Mouse (Mus musculus) fibroblast of lung, adult 2 months (primary cell): Measurements from ENCODE around the gene Htr2a.

Experiments
- DNase-seq: peaks from one replicate; pipeline ENCODE4 v3.0.0-alpha.2; 2011; ENCODE audit warnings: low read depth

Htr2a gene

DNA sequence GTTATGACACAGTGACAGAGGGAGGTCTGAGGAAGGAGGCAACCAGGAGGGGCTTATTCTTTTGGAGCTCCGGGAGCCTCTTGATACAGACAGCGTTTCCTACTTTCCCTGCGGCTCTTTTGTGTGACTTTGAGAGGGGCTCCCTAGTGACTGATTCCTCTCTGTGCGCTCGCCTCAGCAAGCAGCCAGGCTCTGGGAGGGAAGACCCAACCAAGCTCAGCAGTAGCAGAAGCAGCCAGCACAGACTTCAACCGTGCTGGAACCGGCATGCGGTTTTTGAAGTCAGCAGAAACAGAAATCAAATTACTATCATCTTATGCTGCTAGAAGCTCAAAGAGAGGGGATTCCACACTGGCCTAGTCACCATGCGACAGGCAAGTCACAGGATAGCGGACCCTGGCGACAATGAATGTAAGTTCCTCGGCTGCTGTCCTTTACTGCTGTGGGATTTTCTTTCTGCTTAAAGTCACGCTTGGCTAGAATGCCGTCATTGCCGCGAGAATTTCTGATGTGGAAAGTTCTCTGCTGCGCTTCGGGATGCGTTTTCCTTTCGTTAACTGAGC, at the start of gene Htr2a:
Gene Htr2a, plus strand, starts transcription at position 22 of the 563 bp plus-strand sequence.
- no peak for DNase-seq

DNA sequence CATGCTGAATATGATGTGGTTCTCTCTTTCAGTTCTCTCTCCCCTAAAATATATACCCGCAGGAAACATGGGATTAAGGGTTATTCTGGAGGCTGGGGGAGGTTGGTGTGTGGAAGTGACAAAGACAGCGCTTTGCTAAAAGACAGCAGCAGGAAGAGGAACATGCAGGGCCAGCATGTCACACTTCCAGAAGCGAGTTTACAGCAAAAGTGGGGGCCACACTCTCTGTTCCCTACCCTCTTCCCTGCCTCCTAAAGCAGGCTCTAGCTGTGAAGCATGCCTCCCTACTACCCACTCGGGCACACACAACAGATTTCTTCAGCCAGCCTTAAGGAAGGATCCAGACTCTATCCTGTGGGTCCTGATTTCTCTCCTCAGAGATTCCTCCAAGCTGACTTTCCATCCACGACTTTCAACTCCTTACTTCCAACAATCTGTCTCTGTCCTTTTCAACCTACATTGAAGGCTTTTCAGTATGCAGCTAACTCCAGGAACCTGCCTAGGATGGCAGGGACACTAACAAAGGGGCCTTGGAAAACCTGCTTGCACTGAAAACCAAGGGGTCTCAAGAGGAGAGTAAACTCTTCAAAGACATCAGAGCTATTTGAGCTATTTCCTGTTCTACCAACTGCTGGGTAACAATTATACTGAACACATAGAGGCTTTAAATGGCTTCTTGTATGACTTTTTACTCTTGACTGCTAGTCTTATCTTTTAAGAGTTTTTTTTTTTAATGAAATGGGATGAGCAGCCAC, 39.1 kb upstream of the Htr2a start:
- no peak for DNase-seq

DNA sequence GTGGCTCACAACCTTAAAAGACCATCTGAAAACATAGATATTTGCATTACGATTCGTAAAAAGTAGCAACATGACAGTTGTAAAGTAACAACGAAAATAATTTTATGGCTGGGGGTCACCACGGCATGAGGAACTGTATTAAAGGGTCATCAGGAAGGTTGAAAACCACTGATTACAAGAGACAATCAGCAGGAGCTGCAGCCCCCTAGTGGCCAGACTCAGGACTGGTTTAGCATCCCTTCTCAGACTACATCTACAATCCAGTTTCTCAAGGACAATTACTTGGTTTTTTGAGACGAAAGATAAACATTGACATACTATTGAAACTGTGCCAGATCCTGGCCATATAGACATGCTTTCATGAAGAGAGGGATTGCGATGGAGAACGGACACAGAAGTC, 38.1 kb upstream of the Htr2a start:
- peak; percentile 18 for DNase-seq

DNA sequence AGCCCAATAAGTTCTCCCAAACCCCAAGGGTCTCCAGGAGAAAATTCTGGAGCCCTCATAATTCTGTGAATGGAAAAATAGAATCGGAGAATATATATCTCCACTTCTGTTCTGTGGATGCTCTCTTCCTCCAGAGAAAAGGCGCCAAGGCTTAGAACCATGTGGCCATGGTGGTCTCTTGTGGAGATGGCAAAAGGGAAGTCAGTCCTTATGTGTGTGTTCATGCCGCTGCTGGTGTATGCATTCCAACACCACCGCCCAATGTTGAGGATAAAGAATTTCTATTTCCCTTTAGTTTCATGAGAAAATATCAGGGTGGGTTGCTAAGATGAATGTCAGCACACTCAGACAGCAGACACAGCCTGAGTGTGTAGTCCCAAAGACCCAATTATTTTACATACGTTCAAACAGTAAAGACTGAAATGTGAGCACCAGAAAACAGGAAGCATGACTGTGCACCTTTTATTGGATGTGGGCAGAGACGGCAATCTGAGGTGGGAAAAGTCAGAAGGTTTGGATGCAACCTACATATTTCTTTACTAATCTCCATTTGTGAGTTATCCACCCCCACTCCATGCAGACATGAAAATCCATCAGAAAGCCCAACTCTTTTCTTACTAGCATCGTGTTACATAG, 37.4 kb upstream of the Htr2a start:
- no peak for DNase-seq

DNA sequence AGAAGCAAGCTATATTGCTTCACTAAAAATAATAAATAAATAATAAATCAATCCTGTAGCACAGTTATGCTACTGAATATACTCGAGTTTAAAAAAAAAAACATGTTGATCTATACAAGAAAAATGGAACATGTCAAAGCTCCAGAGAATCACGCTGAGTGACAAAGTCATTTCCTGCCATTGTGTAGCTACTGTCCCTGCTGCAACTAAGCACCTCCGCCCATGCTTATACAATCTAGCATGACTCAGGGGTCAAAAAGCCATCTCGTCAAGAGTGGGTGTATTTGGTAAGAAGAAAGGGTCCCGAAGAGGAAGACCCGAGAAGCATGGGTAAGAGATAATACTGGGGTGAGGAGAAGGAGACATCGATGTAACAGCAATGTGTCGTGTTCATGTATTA, 29.3 kb upstream of the Htr2a start:
- DNase-seq = no peak

DNA sequence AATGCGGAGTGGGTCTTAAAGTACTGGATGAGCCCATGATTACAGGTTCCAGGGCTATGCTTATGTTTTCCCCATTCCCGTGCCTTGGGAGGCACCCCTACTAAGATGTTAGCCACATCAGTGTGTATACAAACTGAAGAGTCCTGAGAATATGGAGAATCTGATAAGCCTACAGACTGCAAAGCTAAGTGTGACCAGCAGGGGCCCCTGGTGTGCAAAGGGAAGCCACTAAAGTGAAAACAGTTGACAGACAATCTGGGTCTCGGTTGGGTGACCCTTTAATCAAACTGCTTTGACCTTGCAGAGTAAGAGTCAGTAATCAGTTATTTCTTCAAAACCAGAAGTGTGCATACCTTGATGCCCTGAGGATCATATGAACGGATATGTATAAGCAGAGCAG, 21.8 kb upstream of the Htr2a start:
- DNase-seq = no peak

DNA sequence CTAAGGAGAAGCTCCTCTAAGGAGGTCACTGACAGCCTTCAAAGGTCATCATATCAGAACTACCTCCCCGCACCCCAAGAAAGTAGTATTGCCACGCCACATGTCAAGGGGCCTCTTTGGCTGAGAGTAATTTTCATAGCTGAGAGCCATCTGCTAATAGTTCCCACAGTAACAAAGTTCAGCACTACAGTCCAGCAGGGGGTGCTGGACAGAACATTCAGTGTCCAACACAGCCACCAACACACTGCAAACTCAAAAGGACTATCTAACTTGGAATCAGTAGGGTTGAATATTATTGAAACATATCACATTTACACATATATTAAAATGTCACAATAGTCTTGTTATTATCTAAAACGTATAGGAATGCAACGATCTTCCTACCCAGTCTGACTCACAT, 2.6 kb upstream of the Htr2a start:
- DNase-seq = no peak

DNA sequence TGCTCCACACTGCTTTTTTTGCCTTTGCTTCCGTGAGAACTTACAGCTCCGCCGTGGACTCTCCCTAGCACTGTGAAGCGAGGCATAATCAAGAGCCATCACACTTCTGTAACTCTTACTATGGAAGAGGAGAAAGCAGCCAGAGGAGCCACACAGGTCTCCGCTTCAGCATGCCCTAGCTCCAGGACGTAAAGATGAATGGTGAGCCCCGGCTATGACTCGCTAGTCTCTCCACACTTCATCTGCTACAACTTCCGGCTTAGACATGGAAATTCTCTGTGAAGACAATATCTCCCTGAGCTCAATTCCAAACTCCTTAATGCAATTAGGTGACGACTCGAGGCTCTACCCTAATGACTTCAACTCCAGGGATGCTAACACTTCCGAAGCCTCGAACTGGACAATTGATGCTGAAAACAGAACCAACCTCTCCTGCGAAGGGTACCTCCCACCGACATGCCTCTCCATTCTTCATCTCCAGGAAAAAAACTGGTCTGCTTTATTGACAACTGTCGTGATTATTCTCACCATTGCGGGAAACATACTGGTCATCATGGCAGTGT, 1.1 kb downstream of the Htr2a start:
- no peak for DNase-seq

DNA sequence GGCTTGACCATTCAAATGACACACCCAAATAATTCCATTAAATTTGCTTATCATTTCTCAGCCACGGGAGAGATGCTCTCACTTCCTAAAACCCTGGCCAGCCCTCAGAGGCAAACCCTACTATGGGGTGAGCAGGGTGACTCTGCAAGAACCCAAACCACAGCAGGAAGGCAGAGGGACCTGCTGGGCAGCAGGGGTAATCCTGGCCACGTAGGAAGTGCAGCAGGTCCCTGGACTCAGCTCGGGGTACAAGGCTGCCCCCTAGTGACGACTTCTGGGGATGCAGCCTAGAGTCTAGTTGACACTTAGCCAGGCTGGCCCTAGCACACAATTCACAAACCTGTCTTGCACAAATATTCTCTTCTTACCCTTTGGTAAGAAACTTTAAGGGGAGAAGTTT, 2.7 kb downstream of the Htr2a start:
- peak; percentile 61 for DNase-seq

DNA sequence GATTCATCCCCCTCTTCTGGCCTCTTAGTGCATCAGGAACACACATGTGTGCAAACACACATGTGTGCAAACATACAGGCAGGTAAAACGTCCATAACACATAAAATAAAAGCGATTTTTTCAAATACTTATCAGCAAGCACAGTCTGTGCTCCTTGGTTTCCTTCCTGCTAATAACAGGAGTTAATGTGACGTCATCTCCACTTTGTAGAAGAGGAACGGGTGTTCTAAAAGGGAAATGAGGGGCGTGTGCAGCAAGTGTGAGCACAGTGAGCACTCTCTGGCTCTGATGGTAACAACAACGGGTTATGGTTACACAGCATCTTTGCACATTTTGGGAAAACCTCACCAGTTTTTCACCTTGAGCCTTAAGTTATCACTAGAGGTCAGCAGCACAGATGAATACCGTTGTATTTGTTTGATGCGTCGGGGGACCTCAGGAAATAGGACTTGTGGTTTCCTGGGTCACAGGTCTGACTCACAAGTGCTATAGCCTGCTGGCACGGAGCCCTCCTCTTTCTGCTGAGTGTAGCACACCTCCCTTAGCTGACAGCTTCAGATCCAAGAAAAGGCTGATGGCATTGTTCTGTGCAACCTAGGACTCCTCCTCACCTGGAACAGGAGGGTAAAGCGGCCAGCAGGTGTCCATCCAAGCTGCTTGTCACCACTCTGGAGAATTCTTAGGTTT, 5.6 kb downstream of the Htr2a start:
- DNase-seq = no peak

DNA sequence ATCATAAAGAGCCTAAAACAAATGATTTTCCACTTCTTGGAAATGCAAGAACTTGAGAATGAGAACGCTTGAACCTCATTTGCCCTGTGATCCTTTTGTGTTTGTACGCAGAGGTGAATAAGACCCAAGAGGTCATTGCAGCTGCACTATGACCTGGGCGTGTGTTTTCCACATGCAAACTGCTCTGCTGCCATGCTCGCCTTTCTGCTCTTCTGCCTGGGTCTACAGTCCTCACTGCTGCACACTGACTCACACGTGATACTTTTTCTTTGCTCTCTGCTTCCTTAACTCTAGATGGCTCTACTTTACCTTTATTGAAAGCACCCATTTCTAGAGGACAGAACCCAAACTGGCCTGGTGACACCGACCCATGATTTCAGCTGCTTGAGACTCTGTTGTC, 9.4 kb downstream of the Htr2a start:
- no peak for DNase-seq

DNA sequence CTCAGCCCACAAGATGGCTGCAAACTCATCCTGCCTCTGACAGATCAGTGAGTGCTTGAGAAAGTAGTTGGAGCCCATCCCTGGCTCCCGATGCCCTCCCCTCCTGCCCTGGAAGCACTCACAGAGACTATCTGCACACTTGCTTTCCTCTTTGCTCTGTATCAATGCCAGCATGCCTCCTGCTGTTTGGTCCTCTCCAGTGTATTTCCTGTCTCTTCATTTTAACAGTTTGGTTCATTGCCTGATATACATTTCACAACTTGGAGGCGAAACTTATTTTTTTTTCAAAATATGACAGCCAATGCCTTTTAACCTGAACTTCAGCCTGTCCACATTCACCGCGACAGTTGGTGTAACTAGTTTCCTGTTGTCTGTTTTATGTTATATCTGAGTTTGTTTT, 11.0 kb downstream of the Htr2a start:
- DNase-seq = no peak

DNA sequence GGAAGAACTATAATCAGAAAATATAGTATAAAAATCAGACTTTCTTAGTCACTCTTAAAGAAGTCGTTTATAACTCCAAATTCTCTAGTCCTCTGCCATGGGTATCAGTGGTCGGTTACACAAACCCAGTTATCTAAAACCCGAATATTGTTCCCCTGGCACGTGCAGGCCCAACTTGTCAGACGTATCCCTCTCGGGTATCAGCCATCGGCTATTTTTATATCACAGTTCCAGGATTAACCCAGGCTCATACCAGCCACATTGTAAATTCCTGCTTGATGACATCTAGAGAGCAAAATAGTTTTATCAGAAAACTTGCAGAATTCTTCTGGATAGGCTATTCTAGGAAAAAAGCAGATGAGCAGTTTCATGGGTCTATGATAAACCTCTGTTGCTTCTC, 16.6 kb downstream of the Htr2a start:
- no peak for DNase-seq

DNA sequence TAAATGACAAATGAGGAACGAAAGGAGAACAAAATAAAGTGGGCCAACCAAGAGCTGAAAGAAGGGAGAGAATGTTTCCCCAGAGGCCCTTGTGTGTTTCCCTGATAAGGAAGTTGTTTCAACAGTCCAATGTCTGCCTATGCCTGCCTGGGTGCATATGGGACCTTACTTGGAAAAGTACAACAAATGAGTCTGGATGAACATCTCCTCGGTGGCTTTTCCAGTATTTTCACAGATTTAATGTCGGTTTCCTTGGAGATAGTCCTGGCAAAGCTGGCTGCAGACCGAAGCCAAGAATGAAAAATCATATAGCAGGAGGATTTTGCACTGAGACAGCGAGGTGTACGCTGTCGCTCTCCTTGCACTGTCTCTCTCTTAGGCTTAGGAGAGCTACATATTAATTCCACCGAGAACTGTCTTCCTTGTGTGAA, 18.8 kb downstream of the Htr2a start:
- no peak for DNase-seq

DNA sequence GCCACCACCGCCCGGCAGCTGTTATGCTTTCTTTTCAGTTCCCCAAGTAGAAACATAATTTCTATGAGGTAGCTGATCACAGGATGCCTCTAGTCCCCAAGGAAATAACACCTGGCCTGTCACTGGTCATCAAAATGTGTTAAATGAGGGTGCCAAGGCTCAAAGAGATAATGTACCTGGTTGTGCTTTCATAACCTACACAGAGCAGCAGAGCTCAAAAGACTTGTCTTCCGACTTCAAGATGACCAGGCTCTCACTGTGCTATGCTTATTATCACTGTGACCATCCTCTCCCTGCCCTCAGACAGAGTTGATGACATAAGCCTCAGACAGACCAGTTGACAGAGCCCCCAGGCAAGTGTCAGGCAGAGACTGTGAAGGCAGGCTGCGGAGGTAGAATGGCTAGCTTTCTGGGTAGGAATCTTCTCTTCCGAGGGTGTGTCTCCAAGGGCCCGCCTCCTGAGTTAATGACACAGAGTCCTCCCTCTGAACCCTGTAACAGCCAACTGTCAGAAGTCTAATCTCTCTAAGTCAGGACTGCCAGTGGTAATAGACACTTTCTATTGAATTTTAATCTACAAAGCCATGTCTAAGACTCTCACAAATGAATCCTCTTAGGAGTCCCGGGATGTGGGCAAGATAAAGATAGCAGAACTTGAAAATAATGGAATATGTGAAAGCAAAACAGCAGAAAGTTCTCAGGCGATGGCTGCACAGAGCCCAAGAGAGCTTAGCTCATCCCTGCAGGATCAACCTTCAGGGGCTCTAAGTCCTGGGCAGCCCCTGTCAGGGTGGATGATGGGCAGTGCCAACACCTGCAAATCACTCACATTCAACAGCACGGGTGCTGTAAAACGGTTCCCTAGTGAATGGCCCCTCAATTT, 31.7 kb downstream of the Htr2a start:
- DNase-seq = no peak

DNA sequence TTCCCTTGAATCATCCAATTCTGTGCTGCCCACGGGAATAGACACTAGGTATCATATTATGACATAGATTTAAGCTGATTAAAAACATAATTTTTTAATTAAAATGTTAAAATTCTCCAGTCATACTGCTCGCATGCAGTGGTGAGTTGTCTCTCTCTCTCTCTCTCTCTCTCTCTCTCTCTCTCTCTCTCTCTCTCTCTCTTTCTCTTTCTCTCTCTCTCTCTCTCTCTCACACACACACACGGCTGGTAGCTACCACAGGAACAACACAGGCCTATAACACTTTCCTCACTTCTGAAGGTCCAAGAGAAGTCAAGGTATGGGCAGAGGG, 32.3 kb downstream of the Htr2a start:
- DNase-seq = no peak

DNA sequence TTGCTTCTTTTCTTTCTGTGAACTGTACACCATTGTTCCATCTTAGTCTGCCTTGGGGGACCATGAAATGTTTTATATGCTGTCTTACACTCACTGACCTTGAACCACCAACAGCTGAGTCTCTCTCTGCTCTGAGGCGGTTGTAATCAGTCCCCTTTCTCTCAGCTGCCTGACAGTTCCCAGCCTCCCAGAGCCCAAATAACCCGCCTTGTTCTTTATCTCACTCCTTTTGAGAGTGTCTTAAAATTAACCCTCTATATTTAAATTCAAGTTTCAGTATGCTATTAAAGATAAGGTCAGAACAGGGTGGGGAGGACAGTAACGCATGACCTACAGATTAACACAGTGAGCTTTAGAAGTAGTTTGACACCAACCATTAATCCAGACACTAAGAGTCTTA, 32.9 kb downstream of the Htr2a start:
- DNase-seq = no peak

DNA sequence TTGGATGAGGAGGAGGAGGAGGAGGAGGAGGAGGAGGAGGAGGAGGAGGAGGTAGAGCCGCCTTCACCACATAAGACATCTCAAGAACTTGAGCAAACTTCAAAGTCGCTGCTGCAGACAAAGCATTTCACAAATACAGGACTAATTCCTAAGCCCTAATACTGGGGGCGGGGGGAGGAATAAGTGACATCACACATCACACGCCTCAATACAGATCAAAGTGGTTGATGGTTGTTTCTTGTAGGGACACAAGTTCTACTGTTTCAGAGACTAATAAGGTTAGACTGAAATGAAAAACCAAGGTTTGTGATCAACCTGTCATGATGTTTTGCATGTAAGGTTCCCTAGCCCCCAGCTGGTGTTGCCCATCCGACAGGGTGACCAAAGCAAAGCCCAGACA, 39.2 kb downstream of the Htr2a start:
- DNase-seq = no peak

DNA sequence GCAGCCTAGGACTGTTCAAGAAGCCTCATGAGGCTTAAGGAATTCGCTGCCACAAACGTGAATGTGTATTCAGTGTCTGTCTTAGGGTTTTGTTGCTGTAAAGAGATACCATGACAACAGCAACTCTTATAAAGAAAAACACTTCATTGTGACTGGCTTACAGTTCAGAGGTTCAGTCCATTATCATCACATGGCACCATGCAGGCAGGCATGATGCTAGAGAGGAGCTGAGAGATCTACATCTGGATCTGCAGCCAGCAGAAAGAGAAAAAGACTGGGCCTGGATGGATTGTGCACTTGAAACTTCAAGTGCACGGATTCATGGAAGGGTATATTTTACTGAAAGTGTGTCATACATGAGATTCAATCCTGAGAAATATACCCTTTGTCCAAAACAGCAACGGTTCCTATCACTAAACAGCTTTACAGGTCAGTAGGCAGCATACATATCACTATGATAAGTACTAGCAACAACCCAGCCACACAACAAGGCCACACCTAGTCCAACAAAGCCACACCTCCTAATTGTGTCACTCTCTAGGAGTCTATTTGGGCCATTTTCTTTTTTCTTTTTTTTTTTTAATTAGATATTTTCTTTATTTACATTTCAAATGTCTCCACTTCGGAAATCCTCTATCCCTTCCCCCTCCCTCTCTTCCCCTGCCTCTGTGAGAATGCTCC, 43.8 kb downstream of the Htr2a start:
- no peak for DNase-seq

DNA sequence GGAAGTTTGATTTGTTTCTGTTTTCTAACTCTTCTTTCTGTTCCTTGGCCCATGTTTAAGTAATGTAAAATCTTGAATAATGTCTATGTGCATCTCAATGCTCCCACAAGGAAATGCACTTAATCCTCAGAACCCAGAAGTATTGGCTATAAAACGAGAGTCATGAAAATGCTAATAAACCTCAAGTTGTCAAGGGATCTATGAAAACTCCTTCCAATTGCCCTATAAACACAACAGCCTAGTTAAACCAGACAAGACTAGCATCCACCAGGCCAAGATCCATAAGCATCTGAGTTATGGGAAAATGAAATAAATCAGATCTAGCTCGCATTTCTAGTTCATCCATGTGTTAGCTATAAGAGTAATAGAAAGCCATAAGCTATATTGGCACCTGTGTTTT, 51.3 kb downstream of the Htr2a start:
- DNase-seq = no peak

DNA sequence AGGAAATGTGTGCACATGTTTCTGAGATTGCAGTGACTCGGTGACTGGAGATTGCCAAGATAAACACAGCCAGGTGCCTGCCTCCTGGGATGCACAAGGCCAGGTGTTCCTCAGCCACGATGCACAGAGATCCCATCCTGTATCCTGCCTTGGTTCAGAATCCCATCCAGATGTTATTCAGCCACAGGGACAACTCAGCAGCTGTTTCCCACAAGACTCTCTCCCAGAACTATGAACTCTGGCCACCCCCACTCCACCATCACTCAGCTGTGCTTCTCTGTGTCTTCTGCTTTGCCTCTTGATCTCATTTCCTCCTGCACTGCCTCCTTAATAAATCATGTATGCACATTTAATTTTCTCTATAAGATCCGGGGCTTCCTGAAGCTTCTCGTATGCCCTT, 56.1 kb downstream of the Htr2a start:
- no peak for DNase-seq
